Mouse (Mus musculus): ENCODE data around the gene Rsbn1l. TPM values are rescaled to one million over a fixed set of nuclear protein-coding genes. Genes with fewer than 3 reads are reported as not detected.

Rsbn1l gene
- polyA plus RNA-seq, 1 experiment = 12.9 TPM

- H3K4me3 ChIP-seq (replicated peaks; ENCODE audit: insufficient read depth, low read depth, low read length) = peak overlapping the region; percentile 29
- no peak overlapping the region for H3K27ac ChIP-seq (ENCODE audit: insufficient read depth, low read length)
- H3K27me3 ChIP-seq (ENCODE audit: control insufficient read depth, insufficient read depth, low read length) = no peaks in the 10 kb centered on the region
- H3K4me1 ChIP-seq (ENCODE audit: control insufficient read depth, insufficient read depth, low read length) = no peaks in the 10 kb centered on the region; the same call in 1 of the 2 replicates
- TF ChIP-seq CTCF (IDR thresholded peaks at IDR 0.05; ENCODE audit: borderline replicate concordance, insufficient read depth, low read depth, low read length) (no peak), POLR2A (IDR thresholded peaks at IDR 0.05; ENCODE audit: borderline replicate concordance, insufficient read depth, low read length) (no peak)
- DNase-seq = no peak
- WGBS = 74% methylated on average over 4 of the region's 4 CpGs
Observed at GRCm38 (mm10) chr5:20884036-20884620, 72.1 kb downstream of the Rsbn1l start.

- Histone ChIP-seq H3K27me3 (ENCODE audit: control insufficient read depth, insufficient read depth, low read length) (no peaks in the 10 kb centered on the region), H3K4me3 (replicated peaks; ENCODE audit: insufficient read depth, low read depth, low read length) (peak within 1 kb of the TSS; percentile 67), H3K27ac (ENCODE audit: insufficient read depth, low read length) (0 out of 2 replicates have a peak within 1 kb of the TSS, but pooled peaks have one; percentile 37), H3K4me1 (ENCODE audit: control insufficient read depth, insufficient read depth, low read length) (no peaks in the 10 kb centered on the region; the same call in 1 of the 2 replicates)
- under 1% methylated on average over 92 of the region's 94 CpGs for WGBS
- DNase-seq = peak; percentile 98 to 99
- TF ChIP-seq CTCF (IDR thresholded peaks at IDR 0.05; ENCODE audit: borderline replicate concordance, insufficient read depth, low read depth, low read length) = no peak
- peak; percentile 70 for TF ChIP-seq POLR2A (IDR thresholded peaks at IDR 0.05; ENCODE audit: borderline replicate concordance, insufficient read depth, low read length)
Observed at GRCm38 (mm10) chr5:20881915-20882800, 74.0 kb downstream of the Rsbn1l start, which contains the start of the genes Phtf2 and Tmem60. Gene Phtf2, minus strand, starts transcription at chr5:20882124. Gene Tmem60, plus strand, starts transcription at chr5:20882191.

DNA sequence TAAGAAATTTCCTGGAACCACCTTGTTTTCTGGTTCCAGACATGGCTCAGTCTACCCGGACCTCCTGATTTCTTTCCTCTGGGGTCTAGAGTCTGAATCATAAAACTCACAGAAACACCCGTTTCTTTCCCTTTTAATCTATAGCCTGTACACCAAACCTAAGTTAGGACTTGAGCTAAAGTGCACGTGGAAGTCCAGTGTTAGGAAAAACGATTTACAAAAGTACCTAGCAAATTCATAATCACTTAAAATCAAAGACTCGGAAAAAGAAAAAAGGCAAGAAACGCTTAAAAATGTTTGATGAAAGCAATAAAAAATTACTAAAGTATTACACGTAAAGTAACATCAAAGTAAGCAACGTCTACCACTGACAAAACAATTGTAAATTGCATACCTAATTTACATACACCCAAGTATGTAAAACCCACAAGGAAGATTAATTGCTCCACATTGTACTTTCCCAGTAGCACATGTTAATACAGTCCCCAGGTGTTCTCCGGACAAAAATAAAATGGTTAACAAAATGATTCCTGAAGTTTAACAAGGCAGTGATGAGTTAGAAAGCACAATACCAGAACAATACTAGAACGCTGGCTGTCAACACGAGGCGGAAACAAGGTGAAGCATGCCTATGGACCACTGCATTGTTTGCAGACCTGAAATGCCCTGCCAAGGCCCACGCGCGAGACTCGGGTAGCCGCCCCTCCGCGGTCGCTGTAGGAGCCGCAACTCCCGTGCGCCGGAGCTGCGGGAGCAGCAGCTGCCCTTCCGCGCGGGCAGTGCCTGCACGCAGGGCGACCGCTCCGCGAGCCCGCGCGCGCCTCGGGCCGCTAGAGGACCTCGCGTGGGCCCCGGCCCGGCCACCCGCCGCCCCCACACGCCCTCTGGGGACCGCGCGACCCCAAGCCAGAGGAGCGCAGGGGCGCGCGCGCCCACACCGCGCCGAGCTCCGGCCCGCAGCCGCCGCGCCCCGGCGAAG lies 75.1 kb downstream of the Rsbn1l start:
- 2% methylated on average over 64 of the region's 64 CpGs for WGBS
- Histone ChIP-seq H3K4me3 (replicated peaks; ENCODE audit: insufficient read depth, low read depth, low read length) (peak overlapping the region; percentile 60), H3K27ac (ENCODE audit: insufficient read depth, low read length) (0 out of 2 replicates have a peak overlapping the region, but pooled peaks have one; percentile 37), H3K27me3 (ENCODE audit: control insufficient read depth, insufficient read depth, low read length) (no peaks in the 10 kb centered on the region), H3K4me1 (ENCODE audit: control insufficient read depth, insufficient read depth, low read length) (no peaks in the 10 kb centered on the region; the same call in 1 of the 2 replicates)
- DNase-seq = peak; percentile 71 to 72
- TF ChIP-seq POLR2A (IDR thresholded peaks at IDR 0.05; ENCODE audit: borderline replicate concordance, insufficient read depth, low read length) (no peak), CTCF (IDR thresholded peaks at IDR 0.05; ENCODE audit: borderline replicate concordance, insufficient read depth, low read depth, low read length) (no peak)

GRCm38 (mm10) chr5:20880386-20880785 lies 75.8 kb downstream of the Rsbn1l start:
- no peaks in the 10 kb centered on the region; the same call in 1 of the 2 replicates for H3K4me1 ChIP-seq (ENCODE audit: control insufficient read depth, insufficient read depth, low read length)
- no peak for DNase-seq
- H3K27me3 ChIP-seq (ENCODE audit: control insufficient read depth, insufficient read depth, low read length) = no peaks in the 10 kb centered on the region
- WGBS = 80% methylated on average over 2 of the region's 2 CpGs
- TF ChIP-seq POLR2A (IDR thresholded peaks at IDR 0.05; ENCODE audit: borderline replicate concordance, insufficient read depth, low read length) (no peak), CTCF (IDR thresholded peaks at IDR 0.05; ENCODE audit: borderline replicate concordance, insufficient read depth, low read depth, low read length) (no peak)
- no peak overlapping the region for H3K4me3 ChIP-seq (replicated peaks; ENCODE audit: insufficient read depth, low read depth, low read length)
- H3K27ac ChIP-seq (ENCODE audit: insufficient read depth, low read length) = no peak overlapping the region

DNA sequence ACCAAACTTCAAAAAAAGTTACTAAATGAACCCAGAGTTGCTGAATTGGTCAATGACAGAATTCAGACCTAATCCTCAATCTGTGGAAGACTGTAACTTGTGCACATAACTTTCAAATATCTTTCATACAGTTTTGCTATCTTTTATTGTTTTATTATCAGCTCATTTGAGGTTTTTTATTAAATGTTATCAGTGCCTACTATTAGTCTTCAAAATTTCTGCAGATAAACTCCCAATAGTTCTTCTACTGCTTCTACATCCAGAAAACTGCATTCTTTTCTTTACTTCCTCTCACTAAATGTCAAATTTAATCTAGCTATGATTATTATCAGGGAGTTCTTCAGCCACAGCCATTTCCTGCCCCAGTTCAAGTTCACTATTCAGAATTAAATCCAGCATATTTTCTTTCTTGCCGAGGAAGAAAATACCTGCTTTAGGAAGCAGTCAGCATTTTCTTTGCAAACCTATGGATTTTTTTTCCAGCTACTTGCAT lies 79.2 kb downstream of the Rsbn1l start:
- no peaks in the 10 kb centered on the region for H3K4me1 ChIP-seq (ENCODE audit: control insufficient read depth, insufficient read depth, low read length)
- TF ChIP-seq CTCF (IDR thresholded peaks at IDR 0.05; ENCODE audit: borderline replicate concordance, insufficient read depth, low read depth, low read length) = no peak
- TF ChIP-seq POLR2A (IDR thresholded peaks at IDR 0.05; ENCODE audit: borderline replicate concordance, insufficient read depth, low read length) = no peak
- H3K4me3 ChIP-seq (replicated peaks; ENCODE audit: insufficient read depth, low read depth, low read length) = no peak overlapping the region
- WGBS = 77% methylated on average over 1 of the region's 1 CpGs
- H3K27me3 ChIP-seq (ENCODE audit: control insufficient read depth, insufficient read depth, low read length) = no peaks in the 10 kb centered on the region
- no peak for DNase-seq
- H3K27ac ChIP-seq (ENCODE audit: insufficient read depth, low read length) = no peak overlapping the region

DNA sequence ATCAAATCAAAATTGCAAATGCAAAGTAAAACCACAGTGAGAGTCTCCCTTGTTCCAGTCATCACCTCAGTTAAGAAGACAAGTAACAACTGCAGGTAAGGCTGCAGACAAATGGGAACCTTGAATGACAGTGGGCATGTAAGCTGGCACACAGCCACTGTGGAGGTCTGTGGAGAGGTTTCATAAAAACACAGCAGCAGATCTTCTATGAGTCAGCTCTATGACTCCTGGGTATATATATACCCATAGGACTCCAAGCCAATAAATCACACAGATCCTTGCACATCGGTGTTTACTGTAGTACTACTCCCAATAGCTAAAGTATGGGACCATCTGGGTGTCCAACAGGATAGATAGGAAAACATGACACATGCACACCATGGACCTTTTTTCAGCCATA lies 83.1 kb downstream of the Rsbn1l start:
- DNase-seq = no peak
- 36% methylated on average over 1 of the region's 1 CpGs for WGBS
- TF ChIP-seq CTCF (IDR thresholded peaks at IDR 0.05; ENCODE audit: borderline replicate concordance, insufficient read depth, low read depth, low read length) (no peak), POLR2A (IDR thresholded peaks at IDR 0.05; ENCODE audit: borderline replicate concordance, insufficient read depth, low read length) (no peak)

More for the DNA sequence above, 83.1 kb downstream of the Rsbn1l start:
- Histone ChIP-seq H3K27me3 (ENCODE audit: control insufficient read depth, insufficient read depth, low read length) (no peaks in the 10 kb centered on the region), H3K4me1 (ENCODE audit: control insufficient read depth, insufficient read depth, low read length) (no peaks in the 10 kb centered on the region), H3K27ac (ENCODE audit: insufficient read depth, low read length) (no peak overlapping the region), H3K4me3 (replicated peaks; ENCODE audit: insufficient read depth, low read depth, low read length) (no peak overlapping the region)
